15 mouse cellular contexts compared by ENCODE assay signal in genomic region chr10:67919706-67920105, GRCm38 (mm10). TPM values are rescaled to one million over a fixed set of nuclear protein-coding genes. Genes with fewer than 3 reads are reported as not detected.
"Had no signal": no experiment of that assay in that cellular context is flagged by ENCODE, and none has a peak within 500 bp of the region (broad histone marks: within the 10 kb centered on the region; RNA-seq: fewer than 3 reads in every experiment).

No protein-coding gene starts in this region.

- DNase-seq: left cerebral cortex, postnatal 4 days; liver; liver, embryonic 13.5 days; liver, postnatal 0 days; lung, adult 18-20 months; lung, adult 2 months; lung, embryonic 14.5 days; lung, postnatal 10 days; lung, postnatal 14 days; lung, postnatal 36 days; lung, postnatal 4 days; midbrain, embryonic 14.5 days had no signal

RNA-seq across cellular contexts. Expression of gene Zfp365, which starts 7.2 kb away (rescaled TPM):
- total RNA-seq: liver, adult 2 months; megakaryocyte progenitor cell, adult 5-6 weeks; megakaryocyte, adult 5-6 weeks had no signal
